Mouse (Mus musculus): ENCODE measurements at regions not wholly inside any gene's neighbourhood (a gene's known extent, or its start where the extent isn't known, plus 50 kb on each side); places are given as distances from the start of the nearest gene placed in this dataset.
A peak's percentile ranks its signal among the peaks of the same experiment; 100 is the strongest.

- no peak for DNase-seq (ENCODE audit: low spot score in 2 of 2)
- intact Hi-C loops (cut with DNase I): no loop called here
Measured at GRCm38 (mm10) chr12:25702176-25703022, 605.5 kb upstream of the Id2 start.

GRCm38 (mm10) chr12:25687063-25687462 lies 590.1 kb upstream of the Id2 start:
- no peak for DNase-seq (ENCODE audit: low spot score in 2 of 2)
- intact Hi-C loops (cut with DNase I): no loop called here

- DNase-seq (ENCODE audit: low spot score in 2 of 2): no peak
Measured at GRCm38 (mm10) chr12:25676631-25677030, 579.7 kb upstream of the Id2 start.

GRCm38 (mm10) chr12:25668336-25668735 lies 571.4 kb upstream of the Id2 start:
- intact Hi-C loops (cut with DNase I): no loop called here
- peak; percentile 50 to 80 for DNase-seq (ENCODE audit: low spot score in 2 of 2)

More at GRCm38 (mm10) chr12:25676631-25677030, 579.7 kb upstream of the Id2 start:
- intact Hi-C loops (cut with DNase I): no loop called here

- DNase-seq (ENCODE audit: low spot score in 2 of 2): peak in 1 of 2 experiments; percentile 74
- intact Hi-C loops (cut with DNase I): no loop called here
Measured at GRCm38 (mm10) chr12:25654456-25654855, 557.5 kb upstream of the Id2 start.

- DNase-seq (ENCODE audit: low spot score in 2 of 2): no peak
- intact Hi-C loops (cut with DNase I): no loop called here
Measured at GRCm38 (mm10) chr12:25650237-25650636, 553.3 kb upstream of the Id2 start.

GRCm38 (mm10) chr12:25628081-25628480 lies 531.1 kb upstream of the Id2 start:
- intact Hi-C loops (cut with DNase I): no loop called here
- DNase-seq (ENCODE audit: low spot score in 2 of 2): no peak

GRCm38 (mm10) chr12:25625858-25626257 lies 528.9 kb upstream of the Id2 start:
- DNase-seq (ENCODE audit: low spot score in 2 of 2): no peak
- intact Hi-C loops (cut with DNase I): no loop called here

- DNase-seq (ENCODE audit: low spot score in 2 of 2): peak; percentile 12 to 57
- intact Hi-C loops (cut with DNase I): no loop called here
Measured at GRCm38 (mm10) chr12:25623449-25623848, 526.5 kb upstream of the Id2 start.

GRCm38 (mm10) chr12:25621142-25621541 lies 524.2 kb upstream of the Id2 start:
- intact Hi-C loops (cut with DNase I): no loop called here
- peak; percentile 24 to 65 for DNase-seq (ENCODE audit: low spot score in 2 of 2)

- intact Hi-C loops (cut with DNase I): no loop called here
- DNase-seq (ENCODE audit: low spot score in 2 of 2): no peak
Measured at GRCm38 (mm10) chr12:25617521-25617920, 520.6 kb upstream of the Id2 start.

GRCm38 (mm10) chr12:25615377-25615776 lies 518.4 kb upstream of the Id2 start:
- intact Hi-C loops (cut with DNase I): no loop called here
- peak in 1 of 2 experiments; percentile 69 for DNase-seq (ENCODE audit: low spot score in 2 of 2)

GRCm38 (mm10) chr12:25613473-25613872 lies 516.5 kb upstream of the Id2 start:
- intact Hi-C loops (cut with DNase I): no loop called here

GRCm38 (mm10) chr12:25609045-25609444 lies 512.1 kb upstream of the Id2 start:
- intact Hi-C loops (cut with DNase I): no loop called here
- DNase-seq (ENCODE audit: low spot score in 2 of 2): no peak

More at GRCm38 (mm10) chr12:25613473-25613872, 516.5 kb upstream of the Id2 start:
- DNase-seq (ENCODE audit: low spot score in 2 of 2): no peak

GRCm38 (mm10) chr12:25605396-25605795 lies 508.5 kb upstream of the Id2 start:
- no peak for DNase-seq (ENCODE audit: low spot score in 2 of 2)
- intact Hi-C loops (cut with DNase I): no loop called here

GRCm38 (mm10) chr12:25590262-25590661 lies 493.3 kb upstream of the Id2 start:
- DNase-seq (ENCODE audit: low spot score in 2 of 2): no peak
- intact Hi-C loops (cut with DNase I): no loop called here

GRCm38 (mm10) chr12:25585746-25586145 lies 488.8 kb upstream of the Id2 start:
- intact Hi-C loops (cut with DNase I): no loop called here

GRCm38 (mm10) chr12:25579407-25579806 lies 482.5 kb upstream of the Id2 start:
- intact Hi-C loops (cut with DNase I): no loop called here
- DNase-seq (ENCODE audit: low spot score in 2 of 2): peak; percentile 35 to 85

More at GRCm38 (mm10) chr12:25585746-25586145, 488.8 kb upstream of the Id2 start:
- DNase-seq (ENCODE audit: low spot score in 2 of 2): peak in 1 of 2 experiments; percentile 78

- peak in 1 of 2 experiments; percentile 57 for DNase-seq (ENCODE audit: low spot score in 2 of 2)
- intact Hi-C loops (cut with DNase I): no loop called here
Measured at GRCm38 (mm10) chr12:25565131-25565530, 468.2 kb upstream of the Id2 start.

GRCm38 (mm10) chr12:25559601-25560000 lies 462.7 kb upstream of the Id2 start:
- intact Hi-C loops (cut with DNase I): no loop called here

GRCm38 (mm10) chr12:25553656-25554055 lies 456.7 kb upstream of the Id2 start:
- intact Hi-C loops (cut with DNase I): no loop called here
- DNase-seq (ENCODE audit: low spot score in 2 of 2): no peak

More at GRCm38 (mm10) chr12:25559601-25560000, 462.7 kb upstream of the Id2 start:
- DNase-seq (ENCODE audit: low spot score in 2 of 2): no peak
